Mouse (Mus musculus): ENCODE measurements around the gene Plekho1.

DNA sequence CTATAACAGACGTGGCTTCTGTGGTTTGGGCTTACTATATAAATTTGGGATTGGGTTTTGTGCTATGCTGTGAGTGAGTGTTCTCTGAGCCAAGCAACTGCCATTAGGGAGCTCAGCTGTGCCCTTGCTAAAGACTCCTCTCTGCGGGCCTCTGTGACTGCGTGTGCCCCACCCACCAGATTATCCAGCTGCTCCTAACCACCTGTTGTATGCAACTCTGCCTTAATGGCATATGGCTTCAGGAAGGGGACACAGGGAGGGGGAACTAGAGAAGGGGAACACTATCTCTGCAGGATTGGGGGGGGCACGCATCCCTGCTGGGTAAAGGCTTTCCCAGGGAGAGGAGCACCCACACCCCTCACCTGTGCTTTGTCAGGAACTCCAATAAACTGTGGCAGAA is 37.2 kb upstream of the Plekho1 start:
- TF ChIP-seq CTCF (IDR thresholded peaks at IDR 0.05; ENCODE audit: low read depth, low read length) (no peak), POLR2A (IDR thresholded peaks at IDR 0.05; ENCODE audit: borderline replicate concordance, low read depth, low read length) (no peak)

All from bone marrow macrophage, adult 2 months (primary cell).